Mouse (Mus musculus): Measurements from ENCODE around the gene Bnc2. TPM values are rescaled to one million over a fixed set of nuclear protein-coding genes. Genes with fewer than 3 reads are reported as not detected.

Bnc2 gene
- polyA plus RNA-seq (2017; shearing (Covaris generic)), result 1 to 10 TPM in 1 of 2 experiments, under 1 TPM in 1; 0.22 to 1.0 TPM

GRCm38 (mm10) chr4:84675171-84675973 is at the start of gene Bnc2:
Bnc2 (minus strand) TSS chr4:84675275.

Other genes starting within 250 kb of the Bnc2 start
- gene Cntln, start 209.0 kb upstream of the Bnc2 start, polyA plus RNA-seq (2017; shearing (Covaris generic)), result 1 to 10 TPM; 4.6 to 6.1 TPM